Mouse (Mus musculus) Muller cell, postnatal 12 days (primary cell): Measurements from ENCODE around the gene Dnajc14.
A peak's percentile ranks its signal among the peaks of the same experiment; 100 is the strongest.
"Not testable (repeated sequence)": the region's sequence is repeated elsewhere in the genome, so short reads cannot be mapped to it uniquely, and the experiment has no call there.

ENCODE experiments used
- DNase-seq: peaks from one replicate; pipeline ENCODE4 v3.0.0-alpha.2; 2015; ENCODE audit errors: inconsistent ontology term

The Dnajc14 gene

GRCm38 (mm10) chr10:128820217-128820616, 16.4 kb downstream of the Dnajc14 start:
- DNase-seq: no peak

- peak; percentile 100 for DNase-seq
Measured at GRCm38 (mm10) chr10:128821358-128822056, 17.6 kb downstream of the Dnajc14 start, which contains the start of gene Ormdl2. Gene Ormdl2, minus strand, starts transcription at chr10:128821645.

GRCm38 (mm10) chr10:128822135-128822534, 18.3 kb downstream of the Dnajc14 start:
- DNase-seq: peak; percentile 57

GRCm38 (mm10) chr10:128823087-128823486, 19.2 kb downstream of the Dnajc14 start:
- not testable (repeated sequence) for DNase-seq

GRCm38 (mm10) chr10:128823821-128824220, 20.0 kb downstream of the Dnajc14 start:
- no peak for DNase-seq

- no peak for DNase-seq
Measured at GRCm38 (mm10) chr10:128837400-128837799, 33.5 kb downstream of the Dnajc14 start.

GRCm38 (mm10) chr10:128839434-128839833, 35.6 kb downstream of the Dnajc14 start:
- DNase-seq: no peak

GRCm38 (mm10) chr10:128840612-128841011, 36.8 kb downstream of the Dnajc14 start:
- no peak for DNase-seq

GRCm38 (mm10) chr10:128843260-128843659, 39.4 kb downstream of the Dnajc14 start:
- no peak for DNase-seq

GRCm38 (mm10) chr10:128845516-128845915, 41.7 kb downstream of the Dnajc14 start:
- DNase-seq: peak; percentile 30

- DNase-seq: no peak
Measured at GRCm38 (mm10) chr10:128846664-128847063, 42.8 kb downstream of the Dnajc14 start.

GRCm38 (mm10) chr10:128848426-128848825, 44.6 kb downstream of the Dnajc14 start:
- no peak for DNase-seq

- DNase-seq: no peak
Measured at GRCm38 (mm10) chr10:128850339-128850738, 46.5 kb downstream of the Dnajc14 start.

- DNase-seq: no peak
Measured at GRCm38 (mm10) chr10:128861176-128861575, 57.3 kb downstream of the Dnajc14 start.

- DNase-seq: no peak
Measured at GRCm38 (mm10) chr10:128866042-128866441, 62.2 kb downstream of the Dnajc14 start.

- no peak for DNase-seq
Measured at GRCm38 (mm10) chr10:128866518-128866917, 62.7 kb downstream of the Dnajc14 start.
